Mouse (Mus musculus): Measurements from ENCODE around the gene Osbpl10. TPM values are rescaled to one million over a fixed set of nuclear protein-coding genes. Genes with fewer than 3 reads are reported as not detected.
"Not testable (repeated sequence)": the region's sequence is repeated elsewhere in the genome, so short reads cannot be mapped to it uniquely, and the experiment has no call there.

Osbpl10 gene
- polyA plus RNA-seq, 1 experiment, result not detected

- Histone ChIP-seq H3K4me1 (ENCODE audit: control insufficient read depth, insufficient read depth, low read length) (no peaks in the 10 kb centered on the region; the same call in 1 of the 2 replicates), H3K27ac (ENCODE audit: control insufficient read depth, insufficient read depth, low read depth, low read length, poor library complexity) (0 out of 2 replicates have a peak overlapping the region, but pooled peaks have one; percentile 56), H3K4me3 (replicated peaks; ENCODE audit: control insufficient read depth, low read depth, low read length) (no peak overlapping the region)
- TF ChIP-seq POLR2A (IDR thresholded peaks at IDR 0.05; ENCODE audit: borderline replicate concordance, control insufficient read depth, low read depth, low read length) (no peak), CTCF (IDR thresholded peaks at IDR 0.05; ENCODE audit: control insufficient read depth, insufficient read depth, low read length) (no peak)
- WGBS, result 21% methylated on average over 6 of the region's 6 CpGs
Measured at GRCm38 (mm10) chr9:114960844-114961243, 17.5 kb upstream of the Osbpl10 start.

GRCm38 (mm10) chr9:114964093-114964492 is 14.3 kb upstream of the Osbpl10 start:
- 61% methylated on average over 3 of the region's 3 CpGs for WGBS
- Histone ChIP-seq H3K27ac (ENCODE audit: control insufficient read depth, insufficient read depth, low read depth, low read length, poor library complexity) (no peak overlapping the region), H3K4me1 (ENCODE audit: control insufficient read depth, insufficient read depth, low read length) (no peaks in the 10 kb centered on the region; the same call in 1 of the 2 replicates), H3K4me3 (replicated peaks; ENCODE audit: control insufficient read depth, low read depth, low read length) (no peak overlapping the region)
- TF ChIP-seq POLR2A (IDR thresholded peaks at IDR 0.05; ENCODE audit: borderline replicate concordance, control insufficient read depth, low read depth, low read length), result no peak
- TF ChIP-seq CTCF (IDR thresholded peaks at IDR 0.05; ENCODE audit: control insufficient read depth, insufficient read depth, low read length), result no peak

- H3K4me3 ChIP-seq (replicated peaks; ENCODE audit: control insufficient read depth, low read depth, low read length); H3K4me1 ChIP-seq (ENCODE audit: control insufficient read depth, insufficient read depth, low read length); H3K27ac ChIP-seq (ENCODE audit: control insufficient read depth, insufficient read depth, low read depth, low read length, poor library complexity): not testable (repeated sequence)
- WGBS, result 86% methylated on average over 7 of the region's 7 CpGs
Measured at GRCm38 (mm10) chr9:114966286-114966685, 12.1 kb upstream of the Osbpl10 start.

- Histone ChIP-seq H3K27ac (ENCODE audit: control insufficient read depth, insufficient read depth, low read depth, low read length, poor library complexity) (no peak overlapping the region), H3K4me1 (ENCODE audit: control insufficient read depth, insufficient read depth, low read length) (no peaks in the 10 kb centered on the region), H3K4me3 (replicated peaks; ENCODE audit: control insufficient read depth, low read depth, low read length) (no peak overlapping the region)
- TF ChIP-seq CTCF (IDR thresholded peaks at IDR 0.05; ENCODE audit: control insufficient read depth, insufficient read depth, low read length) (no peak), POLR2A (IDR thresholded peaks at IDR 0.05; ENCODE audit: borderline replicate concordance, control insufficient read depth, low read depth, low read length) (no peak)
- WGBS, result 14% methylated on average over 31 of the region's 31 CpGs
Measured at GRCm38 (mm10) chr9:114977461-114978280, 698 bp upstream of the Osbpl10 start.

GRCm38 (mm10) chr9:114979969-114980368 is 1.6 kb downstream of the Osbpl10 start:
- TF ChIP-seq CTCF (IDR thresholded peaks at IDR 0.05; ENCODE audit: control insufficient read depth, insufficient read depth, low read length), result no peak
- TF ChIP-seq POLR2A (IDR thresholded peaks at IDR 0.05; ENCODE audit: borderline replicate concordance, control insufficient read depth, low read depth, low read length), result no peak
- H3K27ac ChIP-seq (ENCODE audit: control insufficient read depth, insufficient read depth, low read depth, low read length, poor library complexity), result no peak overlapping the region
- H3K4me3 ChIP-seq (replicated peaks; ENCODE audit: control insufficient read depth, low read depth, low read length), result no peak overlapping the region
- 68% methylated on average over 6 of the region's 6 CpGs for WGBS
- no peaks in the 10 kb centered on the region for H3K4me1 ChIP-seq (ENCODE audit: control insufficient read depth, insufficient read depth, low read length)

- TF ChIP-seq CTCF (IDR thresholded peaks at IDR 0.05; ENCODE audit: control insufficient read depth, insufficient read depth, low read length) (no peak), POLR2A (IDR thresholded peaks at IDR 0.05; ENCODE audit: borderline replicate concordance, control insufficient read depth, low read depth, low read length) (no peak)
- no peak within 1 kb of the TSS for H3K4me3 ChIP-seq (replicated peaks; ENCODE audit: control insufficient read depth, low read depth, low read length)
- WGBS, result 85% methylated on average over 16 of the region's 16 CpGs
- H3K27ac ChIP-seq (ENCODE audit: control insufficient read depth, insufficient read depth, low read depth, low read length, poor library complexity), result no peak within 1 kb of the TSS
- no peaks in the 10 kb centered on the region for H3K4me1 ChIP-seq (ENCODE audit: control insufficient read depth, insufficient read depth, low read length)
Measured at GRCm38 (mm10) chr9:114982689-114983360, 4.5 kb downstream of the Osbpl10 start, which contains the start of gene Rps27rt. TSS of gene Rps27rt (minus strand) at chr9:114982739.

GRCm38 (mm10) chr9:114985741-114986140 is 7.4 kb downstream of the Osbpl10 start:
- H3K27ac ChIP-seq (ENCODE audit: control insufficient read depth, insufficient read depth, low read depth, low read length, poor library complexity), result no peak overlapping the region
- no peaks in the 10 kb centered on the region; the same call in 1 of the 2 replicates for H3K4me1 ChIP-seq (ENCODE audit: control insufficient read depth, insufficient read depth, low read length)
- WGBS, result 82% methylated on average over 5 of the region's 5 CpGs
- TF ChIP-seq POLR2A (IDR thresholded peaks at IDR 0.05; ENCODE audit: borderline replicate concordance, control insufficient read depth, low read depth, low read length) (no peak), CTCF (IDR thresholded peaks at IDR 0.05; ENCODE audit: control insufficient read depth, insufficient read depth, low read length) (no peak)
- no peak overlapping the region for H3K4me3 ChIP-seq (replicated peaks; ENCODE audit: control insufficient read depth, low read depth, low read length)

GRCm38 (mm10) chr9:114986361-114986760 is 8.0 kb downstream of the Osbpl10 start:
- no peak overlapping the region for H3K27ac ChIP-seq (ENCODE audit: control insufficient read depth, insufficient read depth, low read depth, low read length, poor library complexity)
- 90% methylated on average over 5 of the region's 5 CpGs for WGBS
- no peak overlapping the region for H3K4me3 ChIP-seq (replicated peaks; ENCODE audit: control insufficient read depth, low read depth, low read length)
- H3K4me1 ChIP-seq (ENCODE audit: control insufficient read depth, insufficient read depth, low read length), result no peaks in the 10 kb centered on the region; the same call in 1 of the 2 replicates
- TF ChIP-seq CTCF (IDR thresholded peaks at IDR 0.05; ENCODE audit: control insufficient read depth, insufficient read depth, low read length), result no peak
- TF ChIP-seq POLR2A (IDR thresholded peaks at IDR 0.05; ENCODE audit: borderline replicate concordance, control insufficient read depth, low read depth, low read length), result no peak

All from bone marrow, adult 2 months (tissue).